Mouse (Mus musculus): ENCODE measurements at regions not wholly inside any gene's neighbourhood (a gene's known extent, or its start where the extent isn't known, plus 50 kb on each side); places are given as distances from the start of the nearest gene placed in this dataset.

- WGBS, result 62% methylated on average over 3 of the region's 3 CpGs
- H3K4me2 ChIP-seq (replicated peaks; ENCODE audit: low read depth), result no peak overlapping the region
- no peak for TF ChIP-seq CTCF (IDR thresholded peaks at IDR 0.05; ENCODE audit: low read depth)
- H3K9ac ChIP-seq (ENCODE audit: low read depth, low read length), result no peak overlapping the region
- H3K4me3 ChIP-seq (ENCODE audit: low read depth, low read length), result no peak overlapping the region
- no peak overlapping the region for H3K27ac ChIP-seq (ENCODE audit: low read depth, low read length)
- H3K36me3 ChIP-seq (ENCODE audit: control insufficient read depth, insufficient read depth), result no peaks in the 10 kb centered on the region
- no peaks in the 10 kb centered on the region for H3K9me3 ChIP-seq (ENCODE audit: control insufficient read depth)
- no peaks in the 10 kb centered on the region for H3K4me1 ChIP-seq (replicated peaks; ENCODE audit: control insufficient read depth, insufficient read depth, low read length)
- ATAC-seq, result no peak
- H3K27me3 ChIP-seq (replicated peaks; ENCODE audit: control insufficient read depth, insufficient read depth, low read length), result no peaks in the 10 kb centered on the region
Measured at GRCm38 (mm10) chr8:8186046-8186445, 475.0 kb downstream of the Efnb2 start.

DNA sequence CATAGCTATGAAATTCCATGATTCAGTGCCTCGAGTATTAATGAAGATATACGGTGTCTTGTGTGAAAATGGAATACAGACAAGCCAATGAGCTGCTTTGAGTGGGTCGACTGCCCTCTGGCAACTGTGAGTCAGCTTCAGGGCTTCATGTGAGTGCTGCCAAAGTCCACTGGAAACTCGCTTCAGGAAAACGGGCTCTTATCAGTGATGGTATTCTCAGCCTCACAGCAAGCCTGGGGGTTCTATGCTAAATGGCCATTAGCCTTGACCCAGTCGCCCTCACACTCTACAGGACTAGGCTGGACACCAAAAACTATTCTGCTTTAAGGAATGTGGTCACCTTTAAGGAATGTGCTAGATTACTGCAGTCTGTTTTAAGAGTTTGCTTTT lies 477.8 kb downstream of the Efnb2 start:
- Histone ChIP-seq H3K9me3 (ENCODE audit: control insufficient read depth) (no peaks in the 10 kb centered on the region), H3K27me3 (replicated peaks; ENCODE audit: control insufficient read depth, insufficient read depth, low read length) (no peaks in the 10 kb centered on the region), H3K36me3 (ENCODE audit: control insufficient read depth, insufficient read depth) (no peaks in the 10 kb centered on the region), H3K4me2 (replicated peaks; ENCODE audit: low read depth) (no peak overlapping the region), H3K9ac (ENCODE audit: low read depth, low read length) (no peak overlapping the region), H3K4me3 (ENCODE audit: low read depth, low read length) (no peak overlapping the region), H3K27ac (ENCODE audit: low read depth, low read length) (no peak overlapping the region), H3K4me1 (replicated peaks; ENCODE audit: control insufficient read depth, insufficient read depth, low read length) (no peaks in the 10 kb centered on the region)
- peak; percentile 73 for ATAC-seq
- WGBS, result 29% methylated on average over 6 of the region's 6 CpGs
- no peak for TF ChIP-seq CTCF (IDR thresholded peaks at IDR 0.05; ENCODE audit: low read depth)

GRCm38 (mm10) chr8:8182616-8183232 lies 478.3 kb downstream of the Efnb2 start:
- ATAC-seq, result no peak
- no peak overlapping the region for H3K4me3 ChIP-seq (ENCODE audit: low read depth, low read length)

DNA sequence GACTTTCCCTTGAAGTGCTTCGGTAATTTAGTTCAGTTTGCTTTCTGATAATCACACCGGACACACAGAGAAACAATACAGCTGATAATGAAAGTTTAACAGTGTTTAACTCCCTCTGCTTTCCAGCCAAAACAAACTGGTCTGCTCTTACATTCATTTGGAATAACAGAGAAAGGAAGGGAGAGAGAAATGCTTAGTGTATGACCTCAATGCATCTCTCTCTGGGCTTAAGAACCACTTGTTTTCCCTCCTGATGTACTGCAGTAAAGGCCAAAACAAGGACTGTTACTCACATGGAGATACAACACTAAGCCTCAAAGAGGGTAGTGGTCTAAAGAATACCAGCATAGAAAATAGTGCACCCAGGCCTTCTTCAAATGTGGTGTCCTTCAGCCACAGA lies 478.9 kb downstream of the Efnb2 start:
- H3K36me3 ChIP-seq (ENCODE audit: control insufficient read depth, insufficient read depth), result no peaks in the 10 kb centered on the region
- H3K4me2 ChIP-seq (replicated peaks; ENCODE audit: low read depth), result no peak overlapping the region
- H3K9ac ChIP-seq (ENCODE audit: low read depth, low read length), result no peak overlapping the region
- H3K4me3 ChIP-seq (ENCODE audit: low read depth, low read length), result no peak overlapping the region
- H3K9me3 ChIP-seq (ENCODE audit: control insufficient read depth), result no peaks in the 10 kb centered on the region
- no peak for ATAC-seq
- no peak overlapping the region for H3K27ac ChIP-seq (ENCODE audit: low read depth, low read length)
- no peaks in the 10 kb centered on the region for H3K4me1 ChIP-seq (replicated peaks; ENCODE audit: control insufficient read depth, insufficient read depth, low read length)
- 31% methylated on average over 2 of the region's 2 CpGs for WGBS
- H3K27me3 ChIP-seq (replicated peaks; ENCODE audit: control insufficient read depth, insufficient read depth, low read length), result no peaks in the 10 kb centered on the region
- no peak for TF ChIP-seq CTCF (IDR thresholded peaks at IDR 0.05; ENCODE audit: low read depth)

More at GRCm38 (mm10) chr8:8182616-8183232, 478.3 kb downstream of the Efnb2 start:
- no peaks in the 10 kb centered on the region for H3K27me3 ChIP-seq (replicated peaks; ENCODE audit: control insufficient read depth, insufficient read depth, low read length)
- no peaks in the 10 kb centered on the region for H3K4me1 ChIP-seq (replicated peaks; ENCODE audit: control insufficient read depth, insufficient read depth, low read length)
- 65% methylated on average over 4 of the region's 4 CpGs for WGBS
- no peak overlapping the region for H3K4me2 ChIP-seq (replicated peaks; ENCODE audit: low read depth)
- no peak for TF ChIP-seq CTCF (IDR thresholded peaks at IDR 0.05; ENCODE audit: low read depth)
- H3K9me3 ChIP-seq (ENCODE audit: control insufficient read depth), result no peaks in the 10 kb centered on the region
- H3K36me3 ChIP-seq (ENCODE audit: control insufficient read depth, insufficient read depth), result no peaks in the 10 kb centered on the region
- no peak overlapping the region for H3K27ac ChIP-seq (ENCODE audit: low read depth, low read length)
- H3K9ac ChIP-seq (ENCODE audit: low read depth, low read length), result no peak overlapping the region

DNA sequence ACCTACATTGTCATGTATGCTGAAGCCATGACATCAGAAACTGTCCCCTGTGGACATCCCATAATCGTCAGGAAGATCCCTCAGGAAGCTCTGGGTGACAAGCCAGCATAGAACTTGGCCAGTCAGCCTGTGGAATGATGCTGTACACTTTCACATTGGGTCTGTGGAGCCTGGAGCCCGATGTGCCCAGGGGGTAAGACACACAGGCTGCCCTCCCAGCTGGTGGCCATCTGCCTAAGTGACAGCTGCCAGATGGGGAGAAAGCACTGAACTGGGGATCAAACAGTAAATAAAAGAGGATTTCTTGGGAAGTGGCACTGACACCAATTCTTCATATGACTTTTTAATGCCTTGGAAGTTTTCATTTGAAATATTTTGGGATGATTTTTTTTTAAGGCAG lies 486.8 kb downstream of the Efnb2 start:
- no peak for TF ChIP-seq CTCF (IDR thresholded peaks at IDR 0.05; ENCODE audit: low read depth)
- Histone ChIP-seq H3K4me2 (replicated peaks; ENCODE audit: low read depth) (no peak overlapping the region), H3K9ac (ENCODE audit: low read depth, low read length) (no peak overlapping the region), H3K36me3 (ENCODE audit: control insufficient read depth, insufficient read depth) (no peaks in the 10 kb centered on the region), H3K4me3 (ENCODE audit: low read depth, low read length) (no peak overlapping the region), H3K4me1 (replicated peaks; ENCODE audit: control insufficient read depth, insufficient read depth, low read length) (no peaks in the 10 kb centered on the region), H3K27me3 (replicated peaks; ENCODE audit: control insufficient read depth, insufficient read depth, low read length) (no peaks in the 10 kb centered on the region), H3K9me3 (ENCODE audit: control insufficient read depth) (no peaks in the 10 kb centered on the region), H3K27ac (ENCODE audit: low read depth, low read length) (no peak overlapping the region)
- 63% methylated on average over 2 of the region's 2 CpGs for whole genome bisulfite sequencing
- ATAC-seq, result no peak

GRCm38 (mm10) chr8:8168674-8169073 lies 492.4 kb downstream of the Efnb2 start:
- WGBS, result 63% methylated on average over 6 of the region's 6 CpGs
- H3K4me2 ChIP-seq (replicated peaks; ENCODE audit: low read depth), result no peak overlapping the region
- H3K27me3 ChIP-seq (replicated peaks; ENCODE audit: control insufficient read depth, insufficient read depth, low read length), result no peaks in the 10 kb centered on the region
- no peak overlapping the region for H3K4me3 ChIP-seq (ENCODE audit: low read depth, low read length)
- no peak for ATAC-seq
- no peaks in the 10 kb centered on the region for H3K9me3 ChIP-seq (ENCODE audit: control insufficient read depth)
- no peaks in the 10 kb centered on the region for H3K4me1 ChIP-seq (replicated peaks; ENCODE audit: control insufficient read depth, insufficient read depth, low read length)
- H3K9ac ChIP-seq (ENCODE audit: low read depth, low read length), result no peak overlapping the region
- no peaks in the 10 kb centered on the region for H3K36me3 ChIP-seq (ENCODE audit: control insufficient read depth, insufficient read depth)
- no peak for TF ChIP-seq CTCF (IDR thresholded peaks at IDR 0.05; ENCODE audit: low read depth)
- H3K27ac ChIP-seq (ENCODE audit: low read depth, low read length), result no peak overlapping the region

GRCm38 (mm10) chr8:8168250-8168649 lies 492.8 kb downstream of the Efnb2 start:
- 93% methylated on average over 11 of the region's 11 CpGs for WGBS
- H3K36me3 ChIP-seq (ENCODE audit: control insufficient read depth, insufficient read depth), result no peaks in the 10 kb centered on the region
- ATAC-seq, result no peak
- H3K4me2 ChIP-seq (replicated peaks; ENCODE audit: low read depth), result no peak overlapping the region
- no peak overlapping the region for H3K4me3 ChIP-seq (ENCODE audit: low read depth, low read length)
- no peaks in the 10 kb centered on the region for H3K27me3 ChIP-seq (replicated peaks; ENCODE audit: control insufficient read depth, insufficient read depth, low read length)
- TF ChIP-seq CTCF (IDR thresholded peaks at IDR 0.05; ENCODE audit: low read depth), result no peak
- H3K9me3 ChIP-seq (ENCODE audit: control insufficient read depth), result no peaks in the 10 kb centered on the region
- H3K27ac ChIP-seq (ENCODE audit: low read depth, low read length), result no peak overlapping the region
- no peak overlapping the region for H3K9ac ChIP-seq (ENCODE audit: low read depth, low read length)
- no peaks in the 10 kb centered on the region for H3K4me1 ChIP-seq (replicated peaks; ENCODE audit: control insufficient read depth, insufficient read depth, low read length)

All from intestine, postnatal 0 days (tissue).